Mouse (Mus musculus): ENCODE measurements at regions not wholly inside any gene's neighbourhood (a gene's known extent, or its start where the extent isn't known, plus 50 kb on each side); places are given as distances from the start of the nearest gene placed in this dataset.

- DNase-seq (ENCODE audit: low spot score in 2 of 2) = no peak
Measured at GRCm38 (mm10) chr15:68014605-68015305, 1514.0 kb upstream of the Lrrc6 start.

DNA sequence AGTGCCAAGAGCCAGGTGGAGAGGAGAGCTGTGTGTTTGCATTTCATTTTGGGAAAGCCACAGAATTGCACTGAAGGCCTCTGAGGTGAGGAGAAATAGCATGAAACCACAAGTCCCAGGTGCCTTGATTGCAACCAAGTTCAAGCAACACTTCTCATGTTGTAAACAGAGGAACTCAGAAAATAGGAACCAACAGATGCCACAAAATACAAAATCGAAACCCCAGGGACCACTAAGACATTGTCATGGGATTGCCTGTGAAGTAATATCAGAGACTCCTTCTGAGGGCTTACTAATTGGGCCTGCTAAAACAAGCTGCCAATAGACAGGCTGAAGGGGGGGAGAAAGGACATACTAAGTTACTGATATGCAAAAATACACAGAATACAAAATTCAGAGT is 1510.5 kb upstream of the Lrrc6 start:
- no peak for DNase-seq (ENCODE audit: low spot score in 2 of 2)

GRCm38 (mm10) chr15:68010189-68010588 is 1509.5 kb upstream of the Lrrc6 start:
- peak in 1 of 2 experiments; percentile 15 for DNase-seq (ENCODE audit: low spot score in 2 of 2)

GRCm38 (mm10) chr15:68004798-68005197 is 1504.1 kb upstream of the Lrrc6 start:
- no peak for DNase-seq (ENCODE audit: low spot score in 2 of 2)

DNA sequence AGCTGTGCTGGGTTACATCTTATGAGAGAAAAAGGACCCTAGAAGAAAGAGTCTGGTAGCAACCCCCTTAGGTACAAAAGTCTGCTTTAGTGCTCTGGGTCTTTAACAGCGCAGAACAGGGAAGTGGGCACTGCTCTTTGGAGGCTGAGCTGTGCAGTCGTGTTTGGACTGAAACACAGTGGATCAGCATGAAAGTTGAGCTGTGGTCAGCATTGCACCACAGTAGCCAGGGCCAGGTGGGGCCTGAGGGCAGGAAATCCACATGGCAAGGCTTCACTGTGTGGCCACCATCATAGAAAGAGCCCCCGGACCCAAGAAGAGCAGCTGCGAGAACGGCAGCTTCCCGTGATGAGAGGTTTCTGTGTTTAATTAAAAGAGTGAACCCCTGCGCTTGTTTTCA is 1495.8 kb upstream of the Lrrc6 start:
- no peak for DNase-seq (ENCODE audit: low spot score in 2 of 2)

DNA sequence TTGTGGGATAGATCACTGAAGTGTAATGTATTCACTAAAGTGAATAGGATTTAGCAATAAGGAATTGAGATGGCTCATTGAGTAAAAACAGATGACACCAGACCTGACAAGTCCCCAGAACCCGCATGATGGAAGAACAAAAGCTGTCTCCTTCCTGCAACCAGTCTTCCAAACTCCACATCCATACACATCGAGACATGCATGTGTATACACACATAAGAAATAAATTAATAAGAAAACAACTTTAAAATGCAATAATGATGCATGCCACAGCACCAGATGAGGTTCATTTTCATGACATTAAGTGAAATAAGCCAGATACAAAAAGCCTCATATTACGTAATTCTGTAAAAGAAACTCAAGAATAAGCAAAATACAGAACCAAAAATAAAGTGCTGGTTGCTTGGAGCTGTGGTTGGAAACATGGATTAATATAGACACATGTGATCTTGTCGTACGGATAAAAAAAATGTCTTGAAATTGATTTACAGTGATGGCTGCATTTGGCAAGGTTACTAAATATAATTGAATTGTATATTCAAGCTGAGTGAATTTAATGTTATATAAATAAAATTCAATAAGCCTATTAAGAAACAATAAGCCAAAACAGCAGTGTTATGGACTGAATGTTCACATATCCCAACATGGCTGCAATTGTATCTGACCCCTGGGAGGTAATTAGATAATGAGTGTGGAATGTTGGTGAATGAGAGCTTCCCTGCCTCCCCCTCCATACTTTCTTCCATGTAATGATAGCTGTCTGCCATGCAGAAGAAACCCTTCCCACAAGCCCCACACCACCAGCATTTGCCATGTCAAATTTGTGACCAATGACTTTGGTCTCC is 1488.9 kb upstream of the Lrrc6 start:
- no peak for DNase-seq (ENCODE audit: low spot score in 2 of 2)

DNA sequence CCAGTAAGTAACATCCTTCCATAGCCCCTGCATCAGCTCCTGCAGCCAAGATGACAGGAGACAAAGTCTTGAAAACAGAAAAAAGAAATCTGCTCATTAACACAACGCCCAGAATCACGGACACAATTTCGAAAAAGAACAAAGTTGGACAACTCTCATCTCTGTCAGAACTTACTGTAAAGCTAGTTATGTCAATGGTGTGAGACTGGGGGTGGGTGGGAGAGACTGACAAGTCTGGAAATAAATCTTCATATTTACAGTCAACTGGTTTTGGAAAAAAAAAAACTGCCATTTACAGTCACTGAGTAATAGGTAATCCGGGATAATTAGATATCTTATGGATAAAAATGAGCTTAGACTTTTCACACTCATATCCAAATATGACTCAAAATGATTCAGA is 1487.2 kb upstream of the Lrrc6 start:
- no peak for DNase-seq (ENCODE audit: low spot score in 2 of 2)

- no peak for DNase-seq (ENCODE audit: low spot score in 2 of 2)
Measured at GRCm38 (mm10) chr15:67983253-67983652, 1482.5 kb upstream of the Lrrc6 start.

DNA sequence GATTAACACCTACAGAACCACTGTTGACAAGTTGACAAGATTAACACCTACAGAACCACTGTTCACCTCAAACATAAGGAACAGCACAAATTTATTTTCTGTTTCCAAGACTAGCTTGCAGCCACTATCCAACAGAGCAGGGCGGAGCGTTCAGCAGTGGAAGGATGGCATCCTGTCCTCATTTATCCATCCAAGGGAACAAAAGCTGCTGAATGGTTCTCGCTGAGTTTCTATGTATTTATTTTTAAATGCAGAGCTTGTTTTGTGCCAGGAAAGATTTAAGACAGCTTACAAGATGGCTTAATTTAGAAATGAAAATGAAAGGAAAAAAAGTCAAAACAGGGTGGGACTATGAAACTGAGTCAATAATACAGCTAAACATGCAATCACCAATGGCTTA is 1481.2 kb upstream of the Lrrc6 start:
- peak in 1 of 2 experiments; percentile 41 for DNase-seq (ENCODE audit: low spot score in 2 of 2)

GRCm38 (mm10) chr15:67979451-67979850 is 1478.7 kb upstream of the Lrrc6 start:
- no peak for DNase-seq (ENCODE audit: low spot score in 2 of 2)

DNA sequence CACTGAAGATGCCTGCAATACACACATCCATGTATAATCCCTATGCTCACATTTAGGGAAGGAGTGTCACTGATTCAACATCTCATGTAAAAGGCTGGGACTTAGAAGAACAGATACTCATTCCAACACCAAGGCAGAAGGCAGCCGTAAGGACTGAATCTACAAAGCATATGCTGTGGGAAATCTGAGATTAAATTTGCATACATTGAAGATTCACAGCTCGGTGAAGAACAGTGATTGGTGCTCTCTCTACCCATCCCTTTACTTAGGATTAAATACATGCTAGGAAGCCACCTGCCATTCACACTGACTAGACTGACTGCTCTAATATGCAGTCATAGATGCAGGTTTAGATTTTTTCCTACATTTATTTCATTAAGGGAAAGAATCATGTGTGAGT is 1476.5 kb upstream of the Lrrc6 start:
- DNase-seq (ENCODE audit: low spot score in 2 of 2) = no peak

- DNase-seq (ENCODE audit: low spot score in 2 of 2) = no peak
Measured at GRCm38 (mm10) chr15:67971998-67972397, 1471.3 kb upstream of the Lrrc6 start.

DNA sequence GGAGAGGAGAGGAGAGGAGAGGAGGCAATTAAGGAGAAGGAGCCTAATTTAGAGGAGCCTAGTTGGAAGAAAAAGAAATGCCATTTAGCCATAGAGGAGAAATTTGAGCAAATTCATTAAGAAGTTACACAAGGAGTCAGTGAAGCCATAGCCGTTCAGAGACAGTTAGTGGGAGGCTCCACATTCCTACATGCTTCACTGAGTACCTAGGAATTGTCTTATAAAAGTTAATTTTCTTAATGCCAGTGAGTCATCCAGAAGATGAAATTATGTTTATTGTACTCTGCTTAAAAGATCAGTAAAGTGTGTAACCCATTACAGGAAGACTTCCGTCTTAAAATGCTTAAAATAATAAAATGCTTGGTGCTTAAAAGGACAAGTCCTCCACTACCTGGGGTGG is 1453.5 kb upstream of the Lrrc6 start:
- no peak for DNase-seq (ENCODE audit: low spot score in 2 of 2)

DNA sequence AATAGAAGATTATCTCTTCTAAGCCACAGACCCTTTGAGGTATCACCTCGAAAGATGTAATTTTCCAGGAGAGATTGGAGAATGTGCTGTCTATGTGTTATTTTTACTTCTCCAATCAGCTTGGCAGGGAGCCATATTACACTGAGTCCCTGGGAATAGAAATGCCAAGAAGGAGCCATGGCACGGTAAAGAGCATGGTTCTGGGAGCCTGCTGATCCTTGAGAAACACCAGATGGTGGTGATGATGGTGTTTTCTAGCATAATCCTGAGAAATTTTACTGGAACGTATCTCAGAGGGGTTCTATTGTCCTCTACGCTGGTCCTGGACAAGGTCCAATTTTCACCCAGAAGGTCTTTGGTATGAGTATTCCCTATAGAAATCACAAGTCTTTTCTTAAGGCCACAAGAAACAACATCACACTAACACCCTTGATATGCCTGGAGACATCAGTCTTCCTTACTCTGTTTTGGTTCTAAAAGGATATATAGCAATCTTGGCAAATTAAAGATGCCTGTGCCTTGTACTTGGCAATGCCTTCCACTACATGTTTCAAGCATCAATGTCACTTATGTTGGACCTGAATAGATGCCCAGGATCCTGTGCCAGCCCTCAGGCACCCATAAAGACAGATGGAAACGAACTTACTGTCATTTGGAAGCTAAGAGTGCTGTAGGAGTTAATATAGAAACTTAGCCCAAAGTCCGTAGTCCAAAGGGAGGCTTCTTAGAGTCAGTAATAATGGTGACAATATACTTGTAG is 1449.8 kb upstream of the Lrrc6 start:
- DNase-seq (ENCODE audit: low spot score in 2 of 2) = peak in 1 of 2 experiments; percentile 11

GRCm38 (mm10) chr15:67944330-67945082 is 1443.8 kb upstream of the Lrrc6 start:
- no peak for DNase-seq (ENCODE audit: low spot score in 2 of 2)

GRCm38 (mm10) chr15:67943046-67943445 is 1442.3 kb upstream of the Lrrc6 start:
- DNase-seq (ENCODE audit: low spot score in 2 of 2) = peak; percentile 4 to 39

DNA sequence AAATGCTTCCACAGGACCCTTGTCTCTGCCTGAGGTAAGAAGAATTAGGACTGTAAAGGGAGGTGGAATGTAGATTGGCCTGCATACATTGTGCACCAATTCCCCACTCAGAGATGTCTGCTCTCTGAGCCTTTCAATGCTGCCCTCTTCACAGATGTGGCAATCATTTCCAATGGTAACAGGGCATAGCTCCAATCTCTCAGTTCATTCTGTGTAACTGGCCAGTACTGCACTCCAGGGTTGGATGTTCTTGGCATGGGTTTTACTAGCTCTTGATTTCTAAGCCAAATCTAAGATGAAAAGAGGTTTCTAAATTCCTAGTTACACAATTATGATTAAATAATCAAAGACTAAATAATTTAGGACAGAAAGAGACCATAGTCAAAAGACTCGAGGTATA is 1439.8 kb upstream of the Lrrc6 start:
- DNase-seq (ENCODE audit: low spot score in 2 of 2) = no peak

- no peak for DNase-seq (ENCODE audit: low spot score in 2 of 2)
Measured at GRCm38 (mm10) chr15:67924885-67925284, 1424.2 kb upstream of the Lrrc6 start.

DNA sequence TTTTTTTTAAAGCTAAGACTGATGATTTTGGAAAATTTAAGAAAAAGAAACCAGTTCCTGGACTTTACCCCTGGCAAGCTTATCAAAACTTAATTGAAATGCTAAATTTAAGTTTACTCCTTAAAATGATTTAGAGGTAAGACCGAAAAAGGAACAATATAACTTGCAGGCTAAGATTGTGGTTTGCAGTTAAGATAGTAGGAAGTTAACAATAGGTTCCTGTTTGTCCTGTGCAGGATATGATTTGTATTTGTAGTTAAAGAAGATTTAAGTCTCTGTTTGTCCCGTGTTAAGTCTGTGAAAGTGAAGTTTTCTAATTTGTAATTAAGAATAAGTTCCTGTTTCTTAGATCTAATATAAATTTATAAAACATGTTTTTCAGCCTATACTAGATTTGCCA is 1406.3 kb upstream of the Lrrc6 start:
- no peak for DNase-seq (ENCODE audit: low spot score in 2 of 2)

DNA sequence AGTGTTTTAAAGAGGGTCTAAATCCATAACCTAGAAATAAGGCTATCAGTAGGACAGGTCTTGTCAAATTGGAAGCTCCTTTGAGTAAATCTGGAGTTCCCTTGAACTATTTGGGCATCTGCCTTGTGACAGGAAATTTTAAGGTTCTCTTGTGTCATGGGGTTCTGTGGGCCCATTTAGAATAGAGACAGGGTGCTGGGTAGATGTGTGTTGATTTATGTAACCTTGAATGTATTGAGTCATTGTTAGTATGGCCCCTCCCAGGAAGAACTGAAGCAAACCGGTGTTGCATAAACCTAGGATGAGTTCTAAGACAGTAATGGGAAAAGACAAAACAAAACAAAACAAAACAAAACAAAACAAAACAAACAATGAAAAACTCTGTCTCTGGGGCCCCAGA is 1404.6 kb upstream of the Lrrc6 start:
- DNase-seq (ENCODE audit: low spot score in 2 of 2) = no peak

DNA sequence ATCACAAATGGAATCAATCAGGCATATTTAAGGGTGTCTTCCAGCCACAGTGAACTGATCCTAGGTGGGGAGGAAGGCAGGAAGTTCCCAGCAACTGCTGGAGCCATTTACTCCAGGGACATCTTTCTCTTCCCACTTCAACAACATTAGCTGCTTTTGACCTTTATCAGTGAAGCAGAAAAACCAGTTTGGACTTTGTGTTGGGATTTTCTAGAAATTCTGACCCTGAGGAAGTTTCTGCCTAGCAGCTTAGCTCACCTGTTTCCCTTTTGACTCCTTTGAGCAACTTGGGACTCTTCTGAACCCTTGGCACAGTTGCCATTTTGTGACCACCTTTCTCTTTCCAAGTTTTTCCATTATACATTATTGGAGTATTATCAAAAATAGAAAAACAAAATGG is 1403.9 kb upstream of the Lrrc6 start:
- DNase-seq (ENCODE audit: low spot score in 2 of 2) = no peak
